In genomic region chr13:113417757-113418483, GRCm38 (mm10) we compare ENCODE assay signal across 9 mouse cellular contexts.
DNase-seq lines count a peak whose midpoint lies in the region; ATAC-seq and TF ChIP-seq lines count a peak whose summit lies in the region.
"Had no signal": no experiment of that assay in that cellular context is flagged by ENCODE, and none has a peak within 500 bp of the region (broad histone marks: within the 10 kb centered on the region; RNA-seq: fewer than 3 reads in every experiment).

No protein-coding gene starts in this region.

- TF ChIP-seq CTCF in brain, embryonic 14.5 days (IDR thresholded peaks at IDR 0.05; ENCODE audit: borderline replicate concordance, extremely low read depth, insufficient read depth, insufficient read length), result no peak
- no peak for TF ChIP-seq CTCF in liver, embryonic 14.5 days (IDR thresholded peaks at IDR 0.05; ENCODE audit: low read depth)

- no peak overlapping the region for H3K27ac ChIP-seq in neural tube, embryonic 11.5 days (ENCODE audit: low read depth, low read length)
- H3K27ac ChIP-seq in kidney, embryonic 15.5 days, result peak overlapping the region; percentile 72
- H3K27ac ChIP-seq in liver, embryonic 14.5 days, result no peak overlapping the region

- ATAC-seq in neural tube, embryonic 11.5 days (ENCODE audit: insufficient read depth, low FRiP score, low TSS enrichment), result peak; percentile 31; the same call in 1 of the 2 replicates
- peak; percentile 95 for ATAC-seq in granulocyte monocyte progenitor cell, adult 5-6 weeks (replicated peaks; ENCODE audit: poor library complexity, severe bottlenecking)
- peak; percentile 88 for ATAC-seq in kidney, embryonic 15.5 days (replicated peaks; ENCODE audit: low FRiP score)
- no peak for ATAC-seq in liver, embryonic 14.5 days (ENCODE audit: insufficient read depth)
- no peak for ATAC-seq in erythroblast, adult 5-6 weeks (replicated peaks; ENCODE audit: low FRiP score, poor library complexity, severe bottlenecking)

- H3K9ac ChIP-seq in neural tube, embryonic 11.5 days (ENCODE audit: low read length), result no peak overlapping the region
- H3K9ac ChIP-seq in kidney, embryonic 15.5 days, result no peak overlapping the region
- H3K9ac ChIP-seq in liver, embryonic 14.5 days (replicated peaks), result no peak overlapping the region

- no peaks in the 10 kb centered on the region for H3K36me3 ChIP-seq in neural tube, embryonic 11.5 days (ENCODE audit: control insufficient read depth, insufficient read depth, low read length)
- H3K36me3 ChIP-seq in kidney, embryonic 15.5 days, result no peaks in the 10 kb centered on the region
- H3K36me3 ChIP-seq in liver, embryonic 14.5 days (replicated peaks; ENCODE audit: control insufficient read depth, insufficient read depth, low read depth), result no peaks in the 10 kb centered on the region

- 0 out of 2 replicates have a peak, but pooled peaks cover 3% of the 10 kb centered on the region for H3K4me1 ChIP-seq in neural tube, embryonic 11.5 days (ENCODE audit: control insufficient read depth, insufficient read depth, low read length)
- H3K4me1 ChIP-seq in kidney, embryonic 15.5 days, result peaks cover 10% of the 10 kb centered on the region
- peaks cover 0 to 14% of the 10 kb centered on the region in 2 experiments; a peak in 2 of 4 replicates for H3K4me1 ChIP-seq in liver, embryonic 14.5 days (replicated peaks; ENCODE audit: control insufficient read depth in 2 of 2, insufficient read depth in 2 of 2, low read length in 1 of 2)

- TF ChIP-seq POLR2A in brain, embryonic 14.5 days (IDR thresholded peaks at IDR 0.05; ENCODE audit: borderline replicate concordance, extremely low read depth, insufficient read depth, insufficient read length, poor library complexity, severe bottlenecking), result no peak

- no peaks in the 10 kb centered on the region for H3K27me3 ChIP-seq in neural tube, embryonic 11.5 days (ENCODE audit: control insufficient read depth, insufficient read depth, low read length)
- H3K27me3 ChIP-seq in kidney, embryonic 15.5 days, result no peaks in the 10 kb centered on the region
- no peaks in the 10 kb centered on the region for H3K27me3 ChIP-seq in liver, embryonic 14.5 days (ENCODE audit: control insufficient read depth, insufficient read depth, low read length)

- no peaks in the 10 kb centered on the region for H3K9me3 ChIP-seq in neural tube, embryonic 11.5 days (ENCODE audit: control insufficient read depth, low read length)
- H3K9me3 ChIP-seq in kidney, embryonic 15.5 days (replicated peaks), result no peaks in the 10 kb centered on the region
- H3K9me3 ChIP-seq in liver, embryonic 14.5 days (ENCODE audit: control insufficient read depth, low read length), result no peaks in the 10 kb centered on the region

- no peak for TF ChIP-seq EP300 in liver, embryonic 14.5 days (IDR thresholded peaks at IDR 0.05; ENCODE audit: low read depth)

- WGBS in neural tube, embryonic 11.5 days, result 46% methylated on average over 9 of the region's 9 CpGs
- 27% methylated on average over 9 of the region's 9 CpGs for WGBS in kidney, embryonic 15.5 days
- 27% methylated on average over 9 of the region's 9 CpGs for WGBS in liver, embryonic 14.5 days (ENCODE audit: insufficient replicate concordance)

- no peak overlapping the region for H3K4me3 ChIP-seq in neural tube, embryonic 11.5 days (ENCODE audit: low read depth, low read length)
- no peak overlapping the region for H3K4me3 ChIP-seq in kidney, embryonic 15.5 days (replicated peaks)
- H3K4me3 ChIP-seq in liver, embryonic 14.5 days (ENCODE audit: insufficient read depth in 1 of 2, low read depth in 2 of 2, low read length in 2 of 2), result no peak overlapping the region
- H3K4me3 ChIP-seq: myocyte had no signal

- H3K4me2 ChIP-seq in neural tube, embryonic 11.5 days (ENCODE audit: low read depth), result no peak overlapping the region
- H3K4me2 ChIP-seq in kidney, embryonic 15.5 days, result no peak overlapping the region
- H3K4me2 ChIP-seq in liver, embryonic 14.5 days (ENCODE audit: low read depth), result no peak overlapping the region

- DNase-seq in neural tube, embryonic 11.5 days (ENCODE audit: low spot score), result peak; percentile 16
- no peak for DNase-seq in neural tube, embryonic 10.5 days (ENCODE audit: extremely low spot score, low spot score)
- DNase-seq in brain, embryonic 14.5 days (ENCODE audit: low read depth), result peak; percentile 94
- peak; percentile 13 to 30 (median 29) for DNase-seq in liver, embryonic 14.5 days (ENCODE audit: low read depth in 3 of 3, low spot score in 3 of 3)
- DNase-seq in right cerebral cortex, postnatal 36 days (ENCODE audit: low spot score in 2 of 2), result peak; percentile 8 to 9

Comparison
In these comparisons a context has a peak if more than half of its experiments do, and no peak if none do; other contexts are left out.
1. ATAC-seq: peak in neural tube, embryonic 11.5 days (single experiment), granulocyte monocyte progenitor cell, adult 5-6 weeks (single experiment) and kidney, embryonic 15.5 days (single experiment); none in liver, embryonic 14.5 days (single experiment) and erythroblast, adult 5-6 weeks (single experiment).